Mouse (Mus musculus): ENCODE data around the gene Fbxo41.

Gene Fbxo41

DNA sequence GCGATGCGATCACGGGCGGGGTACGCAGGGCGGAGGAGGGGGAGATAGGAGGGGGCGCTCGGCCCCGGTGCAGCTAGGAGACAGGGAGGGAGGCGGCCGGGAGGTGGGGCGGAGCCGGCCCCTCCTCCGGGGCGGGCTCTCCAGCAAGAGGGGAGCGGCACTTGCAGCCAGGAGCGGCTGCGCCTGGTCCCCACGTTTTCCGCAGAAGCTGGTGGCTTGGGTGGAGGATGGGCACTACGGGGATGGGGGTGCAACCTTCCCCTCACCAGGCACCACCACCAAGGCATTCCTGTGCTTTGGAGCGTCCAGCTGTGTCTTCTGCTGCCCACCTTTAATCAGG is at the start of gene Fbxo41:
Gene Fbxo41 (minus strand): TSS at position 84 of the 340 bp plus-strand sequence.
- no peak for DNase-seq (ENCODE audit: low spot score)

DNA sequence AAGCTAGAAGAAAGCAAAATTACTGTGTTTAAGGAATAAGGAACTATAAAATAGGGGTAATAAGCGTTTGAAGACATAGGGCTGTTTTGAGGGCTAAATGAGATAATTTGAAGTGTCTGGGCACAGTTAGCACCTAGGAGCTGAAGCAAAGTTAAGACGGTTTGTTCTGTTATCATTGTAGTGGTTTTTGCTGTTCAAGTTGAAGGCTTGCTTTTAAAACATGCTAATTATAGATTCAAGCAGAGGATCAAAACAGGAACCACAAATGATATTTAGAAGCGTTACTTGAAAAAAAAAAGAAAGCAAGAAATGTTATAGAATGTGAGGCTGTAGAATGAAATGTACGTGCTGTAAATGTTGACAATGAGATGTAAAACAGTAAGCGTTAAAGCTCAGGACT is 44.8 kb upstream of the Fbxo41 start:
- DNase-seq (ENCODE audit: low spot score), result no peak

DNA sequence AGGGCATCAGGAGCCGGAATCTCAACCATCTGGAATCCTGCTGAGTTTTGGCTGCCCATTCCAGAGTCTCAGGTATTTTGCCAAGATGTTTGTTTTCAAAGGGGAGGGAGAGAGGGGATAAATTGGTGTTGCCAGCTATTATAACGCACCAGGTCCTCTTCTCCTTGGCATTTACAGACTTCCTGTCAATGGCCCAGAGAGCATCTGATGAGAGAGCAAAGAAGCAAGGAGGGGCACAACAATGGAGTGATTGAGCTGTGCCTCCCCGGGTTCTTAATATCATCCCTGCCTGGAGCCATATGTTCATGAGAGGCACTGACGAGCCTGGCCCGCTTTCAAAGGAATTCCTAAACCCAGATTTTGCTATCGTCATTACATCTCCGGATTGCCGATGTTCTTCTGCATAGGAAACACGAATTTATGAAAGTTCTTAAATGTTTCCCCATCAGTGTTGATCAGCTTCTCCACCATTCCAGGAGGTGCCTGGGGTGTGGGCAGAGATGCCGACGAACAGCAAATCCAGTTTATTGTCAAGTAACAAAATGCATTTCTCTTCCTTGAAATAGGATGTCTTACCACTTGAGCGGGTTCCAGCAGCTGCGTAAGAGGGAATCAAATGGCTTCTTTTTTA is 41.6 kb upstream of the Fbxo41 start:
- DNase-seq (ENCODE audit: low spot score), result peak; percentile 41

DNA sequence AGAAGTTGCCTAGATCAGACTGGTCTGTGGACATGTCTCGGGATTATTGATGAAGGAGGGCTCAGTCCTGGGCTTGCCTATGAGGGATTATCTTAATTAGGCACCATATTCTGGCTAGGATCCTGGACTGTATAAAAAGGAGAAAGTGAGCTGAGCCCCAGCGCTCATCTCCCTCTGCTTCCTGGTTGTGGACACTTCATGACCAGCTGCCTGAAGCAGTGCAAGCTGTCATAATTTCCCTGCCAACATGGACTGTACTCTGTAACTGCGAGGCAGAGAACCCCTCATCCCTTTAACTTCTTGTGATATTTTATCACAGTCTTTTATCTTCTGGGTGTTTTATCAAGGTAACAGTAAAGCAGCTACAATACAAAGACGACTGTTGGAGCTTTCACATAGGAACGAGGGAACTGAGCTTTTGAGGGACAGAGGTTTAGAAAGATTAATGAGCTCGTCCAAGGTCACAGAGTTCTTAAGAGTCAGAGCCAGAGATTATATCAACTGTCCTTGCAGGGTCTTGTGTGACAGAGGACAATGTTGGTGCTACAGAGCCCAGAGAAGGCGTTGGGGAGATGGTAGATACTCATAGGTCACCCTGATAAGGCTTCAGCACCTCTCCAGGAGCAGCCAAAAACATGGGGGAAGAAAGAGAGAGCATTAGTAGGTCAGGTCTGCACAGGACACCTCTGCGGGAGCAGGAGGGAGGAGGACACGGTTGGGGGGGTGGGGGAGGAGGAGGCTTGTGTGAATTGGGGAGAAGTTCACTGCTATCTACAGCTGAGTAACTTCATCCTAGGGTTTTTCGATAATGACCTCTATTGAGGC is 40.8 kb upstream of the Fbxo41 start:
- no peak for DNase-seq (ENCODE audit: low spot score)

DNA sequence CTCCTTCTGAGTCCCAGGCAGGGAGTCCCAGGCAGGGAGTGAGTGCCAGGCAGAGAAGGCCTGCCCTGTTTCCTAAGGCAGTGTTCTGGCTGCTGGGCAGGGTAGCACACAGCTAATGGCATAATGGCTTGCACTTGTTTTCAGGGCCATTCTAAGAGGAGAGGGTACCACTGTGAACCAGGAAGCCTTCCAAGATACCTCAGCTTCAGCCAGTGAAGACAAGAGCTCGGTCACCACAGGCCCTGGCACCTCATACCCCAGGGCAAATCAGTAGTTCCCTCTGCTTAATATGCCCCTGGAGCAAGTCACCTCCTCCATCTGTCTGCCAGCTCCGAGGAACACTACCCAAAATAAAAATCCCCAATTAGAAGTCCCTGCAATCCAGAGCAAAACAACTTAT is 20.0 kb upstream of the Fbxo41 start:
- DNase-seq (ENCODE audit: low spot score), result no peak

DNA sequence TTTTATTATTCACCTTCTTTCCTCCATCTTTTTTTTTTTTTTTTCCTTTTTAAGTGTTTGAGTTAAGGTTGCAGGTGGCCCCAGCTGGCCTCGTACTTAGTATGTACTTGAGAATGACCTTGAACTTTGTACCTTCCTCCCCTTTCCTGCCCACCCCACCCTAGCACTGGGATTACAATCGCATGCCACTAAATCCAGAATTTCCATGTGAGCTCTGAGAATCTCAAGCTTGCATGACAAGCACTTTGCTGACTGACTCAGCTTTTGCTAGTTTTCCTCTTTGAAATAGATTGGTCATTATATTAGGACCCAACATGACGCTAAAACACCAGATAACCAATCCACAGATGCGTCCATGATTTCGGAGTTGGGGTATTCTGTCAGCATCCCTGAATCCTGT is 19.2 kb upstream of the Fbxo41 start:
- no peak for DNase-seq (ENCODE audit: low spot score)

DNA sequence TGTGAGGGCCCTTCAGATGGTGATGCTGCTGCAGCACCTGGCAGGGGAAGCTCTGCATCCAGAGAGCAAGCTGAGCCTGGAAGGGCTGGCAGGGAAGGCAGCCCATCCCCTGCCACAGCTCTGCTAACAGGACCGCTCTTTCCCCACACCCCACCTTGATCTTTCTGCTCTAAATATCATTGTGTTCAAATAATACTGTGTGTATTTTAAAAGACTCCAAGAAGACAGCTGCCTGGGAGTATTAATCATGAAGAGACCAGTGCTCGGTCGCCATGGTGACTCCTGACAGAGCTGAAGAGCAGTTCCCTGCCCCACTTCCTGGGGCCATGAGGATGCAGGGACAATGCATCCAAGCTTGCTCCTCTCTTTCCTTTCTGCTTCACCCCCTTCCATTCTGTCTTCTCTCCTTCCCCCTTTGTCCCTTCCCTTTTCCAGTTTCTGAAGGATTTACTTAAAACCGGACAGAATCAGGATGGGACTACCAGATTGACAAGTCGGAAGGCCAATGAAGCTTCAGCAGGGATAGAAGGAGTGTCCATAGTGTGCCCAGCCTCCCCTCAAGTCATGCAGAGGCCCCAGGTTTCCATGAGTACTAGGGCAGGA is 15.4 kb upstream of the Fbxo41 start:
- peak; percentile 38 for DNase-seq (ENCODE audit: low spot score)

DNA sequence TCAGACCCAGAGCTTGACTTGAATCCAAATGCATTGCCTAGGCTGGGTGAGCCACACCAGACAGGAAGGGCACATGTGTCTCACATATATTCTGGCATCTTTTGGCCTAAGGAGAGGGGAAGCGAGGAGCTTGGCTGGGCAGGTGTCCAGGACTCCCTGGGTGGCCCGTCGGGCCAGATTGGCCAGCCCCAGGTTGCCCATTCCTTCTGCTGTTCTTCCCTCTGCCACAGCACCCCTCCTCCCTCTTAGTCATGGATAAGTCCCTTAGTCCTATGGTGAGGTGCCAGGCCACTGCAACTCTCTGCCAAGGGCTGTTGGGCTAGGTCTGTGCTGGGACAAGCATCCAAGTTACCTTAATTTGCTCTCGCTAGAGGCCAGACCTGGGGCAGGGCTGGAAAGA is 13.1 kb upstream of the Fbxo41 start:
- DNase-seq (ENCODE audit: low spot score), result no peak

DNA sequence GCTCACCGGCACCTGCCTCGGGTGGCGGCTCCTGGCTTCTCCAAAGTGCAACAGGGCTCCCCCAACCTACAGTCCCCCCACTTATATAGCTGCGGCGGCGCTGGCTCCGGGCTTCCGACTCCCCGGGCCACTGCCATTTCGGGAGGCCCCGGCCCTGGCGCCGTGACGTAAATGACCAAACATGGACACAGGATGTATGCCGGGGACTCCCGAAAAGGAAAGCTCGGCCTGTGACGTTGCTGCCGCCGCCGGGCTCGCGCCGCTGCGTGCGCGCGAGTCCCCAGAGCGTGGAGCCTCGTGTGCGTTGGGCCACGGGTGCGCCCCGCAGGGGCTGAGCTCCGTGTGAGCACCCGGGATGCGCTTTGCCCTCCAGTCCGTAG is 10.7 kb upstream of the Fbxo41 start, which contains the start of gene Egr4:
Gene Egr4 (minus strand): TSS at position 59 of the 380 bp plus-strand sequence.
- peak; percentile 68 for DNase-seq (ENCODE audit: low spot score)

DNA sequence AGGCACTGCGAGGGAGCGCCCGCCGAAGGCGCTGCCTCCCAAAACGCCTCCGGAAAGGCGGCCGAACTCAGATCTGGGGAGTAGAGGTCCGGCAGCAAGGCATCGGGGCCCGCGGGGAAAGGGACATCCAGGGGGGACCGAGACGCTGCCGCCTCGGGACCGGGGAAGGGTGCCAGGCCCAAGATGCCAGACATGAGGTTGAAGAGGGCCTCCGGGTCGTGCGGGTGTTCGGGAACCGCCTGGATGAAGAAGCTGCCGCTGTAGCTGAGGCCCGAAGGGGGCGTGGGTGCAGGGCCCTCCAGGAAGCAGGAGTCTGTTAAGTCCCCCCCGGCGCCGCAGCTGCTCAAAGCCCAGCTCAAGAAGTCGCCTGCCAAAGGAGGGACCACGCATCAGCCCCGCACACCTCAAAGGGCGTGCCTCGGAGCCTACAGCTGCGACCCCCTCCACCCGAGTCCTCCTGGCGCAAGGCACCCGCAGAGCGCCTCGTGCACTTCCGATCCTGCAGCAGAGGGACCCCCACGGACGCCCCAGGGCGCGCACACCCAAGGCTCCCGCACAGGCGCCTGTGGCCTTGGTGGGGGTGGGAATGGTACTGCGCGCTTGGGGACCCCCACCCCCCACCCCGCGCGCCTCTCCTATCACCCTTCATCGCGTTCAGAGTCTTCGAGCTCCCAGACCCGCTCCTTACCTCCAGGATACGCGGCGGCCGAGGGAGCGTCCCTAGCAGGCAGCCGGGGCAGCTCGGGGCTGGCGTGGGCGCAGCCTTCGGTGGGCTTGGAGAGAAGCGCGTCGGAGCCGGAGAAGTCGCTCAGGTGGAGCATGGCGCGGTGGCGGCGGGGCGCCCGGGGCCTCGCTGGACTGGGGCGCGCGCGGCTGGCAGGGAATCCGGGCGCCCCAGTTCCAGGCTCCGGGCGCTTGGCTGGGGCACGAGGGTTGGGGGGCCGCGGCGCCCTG is 10.1 kb upstream of the Fbxo41 start:
- no peak for DNase-seq (ENCODE audit: low spot score)

DNA sequence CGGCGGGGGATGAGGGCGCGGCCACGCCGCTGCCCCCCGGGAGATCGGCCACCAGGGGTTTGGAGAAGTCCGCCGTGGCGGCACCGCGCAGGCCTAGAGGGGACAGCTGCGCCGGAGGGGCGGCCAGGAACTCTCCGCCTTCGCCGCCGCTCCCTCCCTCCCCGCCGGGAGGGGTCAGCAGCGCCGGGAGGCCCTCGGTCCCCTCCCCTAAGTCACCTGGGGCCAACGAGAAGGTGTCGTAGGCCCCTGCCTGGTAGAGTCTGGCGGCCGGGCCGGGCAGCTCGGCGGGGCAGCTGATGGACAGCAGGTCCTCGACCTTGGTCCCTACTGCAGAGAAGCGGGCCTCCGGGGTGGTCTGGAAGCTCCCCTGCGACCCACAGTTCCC is 9.3 kb upstream of the Fbxo41 start:
- DNase-seq (ENCODE audit: low spot score), result no peak

DNA sequence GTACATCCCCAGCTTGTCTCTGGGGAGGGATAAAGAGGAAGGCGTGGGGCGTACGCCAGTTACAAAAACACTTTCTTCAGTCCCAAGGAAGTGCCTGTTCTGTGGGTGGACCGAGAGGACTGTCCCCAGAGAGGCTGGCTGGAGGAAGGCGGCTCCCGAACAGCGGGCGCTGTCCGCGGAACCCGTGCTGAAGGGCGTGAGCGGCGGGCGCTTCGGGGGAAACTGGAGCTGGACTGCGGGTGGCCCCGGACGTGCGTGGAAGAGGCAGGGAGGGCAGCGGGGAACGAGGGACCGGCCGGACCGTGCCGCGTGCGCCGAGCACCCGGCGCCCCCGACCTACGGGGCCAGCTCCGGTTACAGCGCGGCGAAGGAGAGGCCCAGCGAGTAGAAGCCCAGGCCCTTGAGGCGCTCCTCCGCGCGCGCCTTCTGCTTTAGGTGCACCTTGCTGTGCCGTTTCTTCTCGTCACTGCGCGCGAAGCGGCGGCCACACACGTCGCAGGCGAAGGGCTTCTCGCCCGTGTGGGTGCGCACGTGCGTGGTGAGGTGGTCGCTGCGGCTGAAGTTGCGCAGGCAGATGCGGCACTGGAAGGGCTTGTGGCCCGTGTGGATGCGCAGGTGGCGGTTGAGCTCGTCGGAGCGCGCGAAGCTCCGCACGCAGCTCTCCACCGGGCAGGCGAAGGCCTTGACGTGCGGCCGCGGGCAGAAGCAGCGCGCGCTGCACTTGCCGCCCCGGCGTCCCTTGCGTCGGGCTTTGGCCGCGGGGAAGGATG is 8.7 kb upstream of the Fbxo41 start:
- DNase-seq (ENCODE audit: low spot score), result no peak

DNA sequence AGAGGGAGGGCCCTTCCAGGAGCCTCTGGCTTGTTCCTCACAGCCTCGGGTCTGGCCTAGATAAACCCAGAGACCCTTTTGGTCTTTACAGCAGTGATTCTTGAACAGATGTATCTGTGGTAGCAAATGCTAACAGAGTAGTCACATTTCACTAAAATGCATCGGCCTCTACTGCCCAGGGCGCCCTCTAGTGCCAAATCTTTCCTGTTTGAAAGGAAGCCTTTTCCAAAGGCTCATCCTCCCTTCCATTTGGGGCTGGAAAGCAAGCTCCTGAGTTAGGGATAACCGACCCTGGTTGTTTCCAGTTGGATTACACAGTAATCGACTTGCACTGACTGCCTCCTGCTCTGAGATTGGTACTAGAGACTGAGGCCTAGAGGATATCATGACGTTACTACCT is 7.7 kb upstream of the Fbxo41 start:
- DNase-seq (ENCODE audit: low spot score), result peak; percentile 74

DNA sequence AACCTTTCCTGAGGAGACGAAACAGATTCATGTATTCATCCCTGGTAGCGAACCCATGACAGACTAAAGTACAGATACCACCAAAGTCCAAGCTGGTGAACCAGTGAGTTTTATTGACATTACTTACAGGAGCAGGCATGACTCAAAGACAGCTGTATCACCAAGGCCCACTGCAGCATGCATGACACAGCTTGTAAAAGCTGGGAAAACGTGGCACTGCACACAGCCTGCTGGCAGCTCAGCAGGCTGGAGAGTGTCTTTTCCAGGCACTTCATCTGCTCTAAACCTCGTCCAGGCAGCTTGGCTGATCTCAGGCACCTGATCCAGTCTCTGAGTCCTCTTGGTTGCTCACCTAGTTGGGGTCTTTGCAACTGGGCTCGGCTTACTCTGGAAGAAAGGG is 5.8 kb upstream of the Fbxo41 start:
- no peak for DNase-seq (ENCODE audit: low spot score)

DNA sequence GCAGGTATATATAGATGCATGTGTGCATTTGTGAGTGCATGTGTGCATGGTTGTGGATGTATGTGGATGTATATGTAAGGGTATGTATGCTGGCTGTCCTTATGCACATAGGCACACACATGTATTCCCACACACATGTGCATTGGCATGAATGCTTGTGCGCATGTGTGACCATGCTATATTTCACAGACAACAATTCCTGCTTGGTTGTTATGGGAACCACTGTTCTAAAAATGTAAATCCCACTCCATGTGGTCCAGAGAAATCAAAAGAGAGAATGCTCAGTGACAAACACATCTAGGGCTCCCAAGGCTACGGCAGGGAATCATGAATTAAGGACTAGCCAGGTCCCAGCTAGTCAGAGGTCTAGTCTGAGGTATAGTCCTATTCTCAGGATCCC is 2.1 kb upstream of the Fbxo41 start:
- DNase-seq (ENCODE audit: low spot score), result no peak

DNA sequence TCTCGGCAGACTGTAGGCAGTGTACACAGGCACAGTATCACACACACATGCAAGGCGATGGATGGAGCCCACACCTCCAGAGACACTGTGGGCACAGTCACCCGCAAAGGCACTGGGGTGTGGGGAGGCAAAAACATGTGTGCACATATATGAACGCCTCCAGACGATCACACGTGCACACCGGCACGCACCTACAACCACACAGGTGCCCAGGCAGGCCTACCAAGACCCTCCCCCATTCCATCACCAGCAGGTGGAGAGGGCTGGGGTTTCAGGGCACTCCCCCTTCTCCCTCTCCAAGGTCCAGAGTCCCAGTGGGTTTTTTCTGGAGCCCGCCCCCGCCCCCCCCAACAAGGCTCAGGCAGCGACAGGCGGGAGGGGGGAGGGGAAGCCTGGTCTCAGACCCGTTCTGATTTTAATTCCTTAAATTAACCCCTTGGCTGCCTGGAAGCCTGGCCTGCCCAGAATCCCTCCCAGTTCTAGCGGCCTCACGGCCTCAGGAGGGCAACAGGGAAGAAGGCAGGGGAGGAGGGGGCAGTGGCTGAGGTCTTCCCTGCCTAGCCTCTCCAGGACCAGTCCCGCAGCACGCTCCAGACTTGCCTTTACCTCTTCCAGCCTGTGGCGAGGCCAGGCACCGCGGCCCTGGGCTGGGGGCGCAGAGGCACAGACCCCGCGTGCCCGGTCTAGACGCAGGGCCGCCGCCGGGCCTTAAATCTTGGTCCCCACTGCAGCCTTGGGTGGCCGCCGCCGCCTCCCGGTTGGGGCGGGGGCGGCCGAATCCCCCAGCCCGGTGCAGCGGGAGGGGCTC is 487 bp downstream of the Fbxo41 start:
- no peak for DNase-seq (ENCODE audit: low spot score)

DNA sequence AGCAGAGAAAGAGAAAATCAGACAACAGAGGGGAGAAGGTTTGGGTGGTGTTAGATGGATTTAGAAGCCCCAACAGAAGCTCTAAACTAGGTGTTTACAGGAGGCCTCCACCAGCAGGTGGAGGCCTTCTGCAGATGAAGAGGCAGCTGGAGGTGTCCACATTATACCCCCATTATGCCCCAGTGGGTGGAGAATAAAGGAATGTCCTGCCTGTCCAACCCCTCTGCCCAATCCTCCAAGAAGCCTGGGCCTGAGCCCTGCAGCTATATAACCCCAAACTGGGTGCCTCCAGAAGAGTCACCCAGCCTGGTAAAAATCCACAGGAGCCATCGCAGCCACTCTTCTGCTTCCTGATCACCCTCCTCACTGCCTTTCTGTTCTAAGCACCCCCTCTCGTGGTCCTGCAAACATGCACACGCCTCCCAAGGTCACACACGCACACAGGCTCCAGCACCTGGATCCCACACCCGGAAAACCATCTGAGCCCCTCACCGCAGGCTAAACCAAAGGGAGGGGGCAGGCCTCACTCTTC is 1.2 kb downstream of the Fbxo41 start:
- no peak for DNase-seq (ENCODE audit: low spot score)

DNA sequence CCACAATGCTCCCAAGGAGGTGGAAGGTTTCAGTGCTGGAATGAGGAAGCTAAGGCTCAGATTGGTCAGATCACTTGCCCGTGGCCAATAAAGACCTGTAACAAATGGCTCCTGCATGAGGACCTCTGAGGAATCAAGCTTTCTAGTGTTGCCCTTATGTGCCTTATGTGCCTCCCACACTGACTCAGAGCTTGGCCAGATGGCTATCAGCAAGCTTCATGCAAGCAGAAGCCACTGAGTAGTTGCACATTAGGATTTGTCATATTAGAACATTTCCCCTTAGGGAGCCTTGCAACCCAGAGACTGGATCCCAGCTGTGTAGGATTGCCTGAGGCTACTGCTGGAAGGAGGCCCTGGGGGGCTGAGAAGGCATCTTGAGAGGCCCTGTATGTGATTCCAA is 2.4 kb downstream of the Fbxo41 start:
- no peak for DNase-seq (ENCODE audit: low spot score)

DNA sequence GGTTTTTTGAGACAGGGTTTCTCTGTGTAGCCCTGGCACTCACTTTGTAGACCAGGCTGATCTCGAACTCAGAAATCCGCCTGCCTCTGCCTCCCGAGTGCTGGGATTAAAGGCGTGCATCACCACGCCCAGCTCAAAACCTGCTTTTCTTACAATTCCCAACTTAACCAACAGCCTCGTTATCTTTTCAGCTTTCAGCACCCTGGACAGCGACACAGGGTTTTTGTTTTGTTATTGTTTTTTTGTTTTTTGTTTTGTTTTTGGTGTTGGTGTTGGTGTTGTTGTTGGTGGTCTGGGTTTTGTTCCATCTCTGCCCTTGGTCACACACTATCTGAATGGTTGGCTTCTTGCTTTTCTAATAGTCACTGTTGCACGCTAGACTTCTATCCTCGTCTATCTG is 4.6 kb downstream of the Fbxo41 start:
- no peak for DNase-seq (ENCODE audit: low spot score)

DNA sequence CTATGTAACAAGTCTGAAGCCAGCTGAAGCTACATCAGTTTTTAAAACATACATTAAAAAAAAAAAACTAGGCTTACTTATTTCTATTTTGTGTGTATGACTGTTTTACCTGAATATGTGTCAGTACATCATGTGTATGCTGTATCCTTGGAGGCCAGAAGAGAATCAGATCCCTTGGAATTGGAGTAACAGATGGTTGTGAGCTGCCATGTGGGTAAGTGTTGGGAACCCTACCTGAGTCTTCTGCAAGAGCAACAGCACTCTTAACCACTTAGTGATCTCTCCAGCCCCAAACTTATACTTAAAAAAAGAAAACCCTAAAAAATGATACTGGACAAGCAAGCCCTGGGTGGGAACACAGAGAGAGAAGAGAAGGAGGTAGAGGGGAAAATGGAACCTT is 5.8 kb downstream of the Fbxo41 start:
- DNase-seq (ENCODE audit: low spot score), result no peak

All from layer of hippocampus, adult 9-10 months (tissue).